Mouse (Mus musculus) heart, adult 18-20 months (tissue): ENCODE data around the gene Magea5. TPM values are rescaled to one million over a fixed set of nuclear protein-coding genes. Genes with fewer than 3 reads are reported as not detected.
"Not testable (repeated sequence)": the region's sequence is repeated elsewhere in the genome, so short reads cannot be mapped to it uniquely, and the experiment has no call there.

Source experiments
- DNase-seq, 2 experiments: peaks; one replicate each; pipeline ENCODE4 v3.0.0; 2021 to 2022; ENCODE audit warnings: mixed read lengths in 1 of 2
- long read RNA-seq, 2 experiments: library from polyadenylated mRNA; stranded (forward); transcript quantifications; one replicate each; pipeline ENCODE4 v2.0.0; 2021
- total RNA-seq, 2 experiments: library from RNA; stranded (reverse); gene quantifications; 2 replicates each; pipeline ENCODE4 v1.2.3; 2021

Magea5 gene
- not detected for total RNA-seq
- long read RNA-seq, experiment 1 = 0 reads
- long read RNA-seq, experiment 2 = 0 reads

GRCm38 (mm10) chrX:155063045-155063444 lies at the start of gene Magea5:
TSS of gene Magea5 (minus strand) at chrX:155063145.
- DNase-seq = not testable (repeated sequence)

- DNase-seq = peak; percentile 3 to 7
These were observed 35.1 kb upstream of the Magea5 start for GRCm38 (mm10) chrX:155098024-155098423.

GRCm38 (mm10) chrX:155093566-155093965 lies 30.6 kb upstream of the Magea5 start, which contains the start of gene Magea2:
TSS of gene Magea2 (minus strand) at chrX:155093666.
- DNase-seq = not testable (repeated sequence)

GRCm38 (mm10) chrX:155089693-155090092 lies 26.7 kb upstream of the Magea5 start, which contains the start of gene Magea1:
TSS of gene Magea1 (minus strand) at chrX:155089793.
- not testable (repeated sequence) for DNase-seq

Other genes with a start within 250 kb of the Magea5 start
- gene Cldn34b1, start 172.9 kb downstream of the Magea5 start, total RNA-seq = not detected
- not detected for gene Magea6, start 127.2 kb downstream of the Magea5 start, total RNA-seq
- gene Magea3, start 113.6 kb downstream of the Magea5 start, total RNA-seq = not detected
- gene Magea8, start 67.3 kb downstream of the Magea5 start, total RNA-seq = not detected
- not detected for gene Magea1, start 26.6 kb upstream of the Magea5 start, total RNA-seq
- not detected for gene Magea2, start 30.5 kb upstream of the Magea5 start, total RNA-seq
- gene Cldn34b2, start 65.3 kb upstream of the Magea5 start, total RNA-seq = not detected
- 10 to 100 TPM; 29.0 to 37.8 TPM for gene Sat1, start 153.3 kb upstream of the Magea5 start, total RNA-seq
- gene Acot9, start 199.3 kb upstream of the Magea5 start, total RNA-seq = 10 to 100 TPM; 23.1 to 28.1 TPM